Mouse (Mus musculus): ENCODE results near the gene Exoc3l4. TPM values are rescaled to one million over a fixed set of nuclear protein-coding genes. Genes with fewer than 3 reads are reported as not detected.

Exoc3l4 gene
- 1 to 10 TPM; 5.1 to 6.7 TPM for total RNA-seq (2021)
- long read RNA-seq, experiment 1, partial matches to known transcripts, result 1 of 5 reads
- long read RNA-seq, experiment 1, other reads (novel, unspliced or antisense), result 3 of 5 reads
- long read RNA-seq, experiment 2, partial matches to known transcripts, result 1 of 7 reads
- long read RNA-seq, experiment 2, other reads (novel, unspliced or antisense), result 3 of 7 reads

GRCm38 (mm10) chr12:111416921-111417779 lies at the start of gene Exoc3l4:
Gene Exoc3l4 (plus strand): TSS chr12:111417017.
- DNase-seq, result no peak

GRCm38 (mm10) chr12:111367065-111367464 lies 49.8 kb upstream of the Exoc3l4 start:
- no peak for DNase-seq

GRCm38 (mm10) chr12:111370249-111370648 lies 46.6 kb upstream of the Exoc3l4 start:
- DNase-seq, result no peak

- DNase-seq, result no peak
Observed at GRCm38 (mm10) chr12:111371905-111372304, 44.9 kb upstream of the Exoc3l4 start.

GRCm38 (mm10) chr12:111373411-111373810 lies 43.4 kb upstream of the Exoc3l4 start:
- no peak for DNase-seq

GRCm38 (mm10) chr12:111374727-111375126 lies 42.1 kb upstream of the Exoc3l4 start:
- no peak for DNase-seq

GRCm38 (mm10) chr12:111375559-111375958 lies 41.3 kb upstream of the Exoc3l4 start:
- DNase-seq, result peak; percentile 51

GRCm38 (mm10) chr12:111376053-111376452 lies 40.8 kb upstream of the Exoc3l4 start:
- DNase-seq, result no peak

GRCm38 (mm10) chr12:111376826-111377331 lies 39.9 kb upstream of the Exoc3l4 start:
- DNase-seq, result peak; percentile 78

- DNase-seq, result peak; percentile 97
Observed at GRCm38 (mm10) chr12:111377376-111377973, 39.3 kb upstream of the Exoc3l4 start, which contains the start of gene Cdc42bpb. Gene Cdc42bpb (minus strand): TSS chr12:111377718.

GRCm38 (mm10) chr12:111377986-111378490 lies 38.8 kb upstream of the Exoc3l4 start:
- peak; percentile 66 for DNase-seq

- no peak for DNase-seq
Observed at GRCm38 (mm10) chr12:111378812-111379211, 38.0 kb upstream of the Exoc3l4 start.

GRCm38 (mm10) chr12:111385883-111386641 lies 30.8 kb upstream of the Exoc3l4 start:
- DNase-seq, result no peak

- DNase-seq, result peak; percentile 74
Observed at GRCm38 (mm10) chr12:111386642-111387120, 30.1 kb upstream of the Exoc3l4 start.

- no peak for DNase-seq
Observed at GRCm38 (mm10) chr12:111387146-111387545, 29.7 kb upstream of the Exoc3l4 start.

GRCm38 (mm10) chr12:111394008-111394407 lies 22.8 kb upstream of the Exoc3l4 start:
- no peak for DNase-seq

GRCm38 (mm10) chr12:111396997-111397396 lies 19.8 kb upstream of the Exoc3l4 start:
- DNase-seq, result peak; percentile 48

- DNase-seq, result peak; percentile 84
Observed at GRCm38 (mm10) chr12:111401454-111402184, 15.2 kb upstream of the Exoc3l4 start.

- no peak for DNase-seq
Observed at GRCm38 (mm10) chr12:111404880-111405279, 11.9 kb upstream of the Exoc3l4 start.

GRCm38 (mm10) chr12:111406622-111407021 lies 10.2 kb upstream of the Exoc3l4 start, which contains the start of gene Lbhd2:
Gene Lbhd2 (plus strand): TSS chr12:111406809.
- no peak for DNase-seq

- DNase-seq, result no peak
Observed at GRCm38 (mm10) chr12:111409583-111409982, 7.2 kb upstream of the Exoc3l4 start.
